Mouse (Mus musculus) E14TG2a.4 (cell line): ENCODE data around the gene Trim72.

ENCODE experiments used
- H3K27me3 ChIP-seq: 2 replicates; pipeline ENCODE4 v1.6.1; 2014; ENCODE audit warnings: low read length, control low read depth; ENCODE audit not compliant: insufficient read depth
- H3K36me3 ChIP-seq: 2 replicates; pipeline ENCODE4 v1.6.1; 2014; ENCODE audit warnings: low read length, control low read depth; ENCODE audit not compliant: insufficient read depth
- H3K4me1 ChIP-seq: replicated peaks from 2 replicates; pipeline ENCODE4 v1.6.1; 2014; ENCODE audit warnings: low read depth, low read length, control low read depth
- H3K4me3 ChIP-seq: replicated peaks from 2 replicates; pipeline ENCODE4 v1.5.1; 2014; ENCODE audit warnings: mild to moderate bottlenecking, low read length
- H3K9me3 ChIP-seq: 2 replicates; pipeline ENCODE4 v1.6.1; 2014; ENCODE audit warnings: low read length, control low read depth
- CTCF ChIP-seq: conservative IDR thresholded peaks from 2 replicates; pipeline ENCODE4 v1.5.1; 2014; ENCODE audit warnings: low read length
- NANOG ChIP-seq: IDR thresholded peaks from 2 replicates; pipeline ENCODE4 v1.6.1; 2014; ENCODE audit warnings: borderline replicate concordance, low read length, mixed read lengths
- POU5F1 ChIP-seq: IDR thresholded peaks from 2 replicates; pipeline ENCODE4 v1.6.1; 2014; ENCODE audit warnings: low read length, borderline replicate concordance

Gene Trim72

DNA sequence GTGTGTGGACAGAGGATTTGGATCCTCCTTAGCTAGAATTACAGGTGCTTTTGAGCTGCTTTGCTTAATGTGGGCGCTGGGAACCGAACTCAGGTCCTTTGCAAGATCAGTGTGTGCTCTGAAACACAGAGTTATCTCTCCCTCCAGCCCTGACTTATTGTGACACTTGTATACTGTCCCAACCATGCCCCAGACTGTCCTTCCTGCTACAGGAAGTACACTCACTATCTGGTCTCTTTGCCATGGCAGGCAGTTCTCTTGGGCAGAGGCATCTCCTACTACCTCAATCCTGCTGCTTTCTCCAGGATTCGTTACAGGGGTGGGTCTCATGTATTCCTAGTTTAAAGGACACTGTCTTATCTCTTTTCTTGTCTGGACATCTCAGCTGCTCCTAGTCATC lies 14.5 kb downstream of the Trim72 start:
- TF ChIP-seq POU5F1 (no peak), CTCF (no peak), NANOG (no peak)
- no peaks in the 10 kb centered on the region for H3K9me3 ChIP-seq
- H3K27me3 ChIP-seq: no peaks in the 10 kb centered on the region
- no peaks in the 10 kb centered on the region for H3K36me3 ChIP-seq
- H3K4me1 ChIP-seq: no peaks in the 10 kb centered on the region
- no peak overlapping the region for H3K4me3 ChIP-seq

DNA sequence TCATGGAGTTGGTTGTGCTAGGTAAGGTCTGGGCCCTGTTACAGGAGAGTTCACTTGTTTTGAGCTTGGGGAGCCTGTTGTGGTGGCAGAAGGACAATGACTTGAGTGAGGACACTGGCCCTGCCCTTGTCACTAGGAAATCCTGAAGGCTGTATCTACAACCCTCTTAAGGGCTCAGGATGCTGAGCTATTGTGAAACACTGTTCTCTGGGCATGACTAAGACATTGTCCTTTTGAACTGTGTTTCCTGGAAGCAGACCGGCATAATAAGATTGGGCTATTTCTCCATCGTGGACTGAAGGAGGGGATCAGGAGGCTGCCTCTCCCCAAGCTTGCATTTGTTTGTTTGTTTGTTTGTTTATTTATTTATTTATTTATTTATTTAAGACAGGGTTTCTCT lies 15.4 kb downstream of the Trim72 start:
- Histone ChIP-seq H3K27me3 (no peaks in the 10 kb centered on the region), H3K4me1 (no peaks in the 10 kb centered on the region), H3K9me3 (no peaks in the 10 kb centered on the region), H3K36me3 (no peaks in the 10 kb centered on the region), H3K4me3 (no peak overlapping the region)
- no peak for TF ChIP-seq NANOG
- no peak for TF ChIP-seq POU5F1
- TF ChIP-seq CTCF: no peak

DNA sequence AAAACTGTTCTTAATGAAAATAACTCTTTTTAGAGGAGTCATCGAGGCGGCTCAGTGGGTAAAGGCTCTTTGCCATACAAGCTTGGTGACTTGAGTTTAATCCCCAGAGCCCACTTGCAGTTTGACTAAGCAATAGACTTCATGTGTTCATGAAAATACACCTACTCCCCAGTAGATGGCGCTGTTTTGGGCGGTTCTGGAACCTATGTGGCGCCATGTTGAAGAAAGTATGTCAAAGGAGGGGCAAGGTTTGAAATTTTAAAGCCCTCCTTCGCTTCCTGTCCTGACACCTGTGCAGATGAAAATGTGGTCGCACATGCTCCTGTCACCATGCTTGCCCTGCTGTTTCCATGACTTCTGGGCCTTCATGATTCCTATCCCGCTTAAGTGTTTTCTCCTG lies 19.2 kb downstream of the Trim72 start:
- H3K4me1 ChIP-seq: no peaks in the 10 kb centered on the region
- no peaks in the 10 kb centered on the region for H3K27me3 ChIP-seq
- TF ChIP-seq NANOG (no peak), CTCF (peak; percentile 81), POU5F1 (no peak)
- H3K9me3 ChIP-seq: no peaks in the 10 kb centered on the region
- H3K4me3 ChIP-seq: no peak overlapping the region
- no peaks in the 10 kb centered on the region for H3K36me3 ChIP-seq

DNA sequence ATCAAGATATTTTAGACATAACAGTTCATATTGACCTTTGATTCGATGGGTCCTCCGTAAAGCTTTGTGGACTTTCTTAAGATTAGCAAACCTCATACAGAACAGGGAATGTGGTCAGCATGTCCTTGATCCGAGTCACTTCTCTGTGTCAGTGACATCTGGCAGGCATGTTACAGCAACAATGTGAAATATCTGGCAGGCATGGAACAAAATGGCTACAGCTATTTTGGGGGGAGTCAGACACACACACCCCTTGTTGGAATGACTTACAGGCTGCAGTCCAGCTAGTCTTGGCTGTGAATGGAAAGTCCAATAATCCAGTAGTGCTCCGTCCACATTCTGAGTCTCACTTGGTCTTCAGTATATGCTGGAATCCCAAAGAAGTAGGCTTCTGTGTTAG lies 19.8 kb downstream of the Trim72 start:
- Histone ChIP-seq H3K27me3 (no peaks in the 10 kb centered on the region), H3K36me3 (no peaks in the 10 kb centered on the region), H3K4me3 (no peak overlapping the region), H3K4me1 (no peaks in the 10 kb centered on the region), H3K9me3 (no peaks in the 10 kb centered on the region)
- TF ChIP-seq POU5F1 (no peak), CTCF (no peak), NANOG (no peak)

DNA sequence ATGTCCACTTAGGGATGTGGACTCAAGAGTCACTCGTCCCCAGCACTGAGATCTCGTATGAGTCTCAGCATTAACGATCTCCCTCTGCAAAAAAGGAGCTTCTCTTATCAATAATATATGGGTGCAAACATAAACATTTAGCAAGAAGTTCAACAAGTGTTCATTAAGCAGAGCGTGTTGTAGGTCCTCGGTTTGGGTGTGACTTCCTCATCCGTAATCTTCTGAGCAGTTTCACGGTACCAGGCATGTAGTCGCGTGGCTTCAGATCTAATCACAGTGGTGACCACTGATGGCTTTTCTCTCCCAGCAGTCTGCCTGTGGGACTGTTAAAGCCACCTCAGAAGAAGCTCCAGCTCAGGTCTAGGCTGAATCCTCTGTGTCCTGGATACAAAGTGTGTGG lies 20.6 kb downstream of the Trim72 start:
- Histone ChIP-seq H3K27me3 (no peaks in the 10 kb centered on the region), H3K9me3 (no peaks in the 10 kb centered on the region), H3K4me1 (no peaks in the 10 kb centered on the region), H3K36me3 (no peaks in the 10 kb centered on the region), H3K4me3 (no peak overlapping the region)
- TF ChIP-seq CTCF: no peak
- no peak for TF ChIP-seq NANOG
- no peak for TF ChIP-seq POU5F1

DNA sequence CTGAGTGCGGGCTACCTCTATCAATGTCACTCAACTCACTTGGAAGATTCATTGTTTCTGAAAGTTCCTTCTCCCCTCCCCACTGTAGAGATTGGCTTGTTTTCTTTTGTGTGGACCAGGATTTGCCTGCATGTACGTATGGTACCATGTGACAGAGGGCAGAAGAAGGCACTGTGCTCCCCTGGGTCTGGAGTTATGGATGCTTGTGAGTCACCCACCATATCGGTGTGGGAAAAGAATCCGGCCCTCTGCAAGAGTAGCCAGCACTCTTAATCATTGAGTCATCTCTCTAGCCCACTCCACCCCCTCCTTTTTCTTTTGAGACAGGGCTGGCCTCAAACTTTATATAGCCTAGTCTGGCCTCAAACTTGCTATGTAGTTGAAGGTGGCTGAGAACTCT lies 21.2 kb downstream of the Trim72 start:
- TF ChIP-seq NANOG (no peak), POU5F1 (no peak), CTCF (no peak)
- Histone ChIP-seq H3K4me1 (no peaks in the 10 kb centered on the region), H3K9me3 (no peaks in the 10 kb centered on the region), H3K27me3 (no peaks in the 10 kb centered on the region), H3K4me3 (no peak overlapping the region), H3K36me3 (no peaks in the 10 kb centered on the region)

DNA sequence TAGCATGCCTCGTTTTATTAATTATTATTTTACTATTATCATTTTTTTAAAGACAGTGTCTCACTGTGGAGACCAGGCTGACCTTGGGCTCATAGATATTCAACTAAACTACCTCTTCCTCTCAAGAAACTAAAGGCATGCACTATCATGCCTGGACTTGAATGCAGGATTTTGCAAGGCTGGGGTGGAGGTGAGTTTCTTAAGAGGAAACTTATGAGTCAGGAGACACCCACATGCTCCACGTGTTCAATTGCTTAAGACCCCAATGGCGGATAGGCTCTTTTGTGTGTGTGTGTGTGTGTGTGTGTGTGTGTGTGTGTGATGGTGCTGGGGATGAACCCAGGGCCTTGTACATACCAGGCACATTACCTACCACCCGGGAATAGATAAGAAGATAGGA lies 21.6 kb downstream of the Trim72 start:
- H3K4me1 ChIP-seq: no peaks in the 10 kb centered on the region
- H3K36me3 ChIP-seq: no peaks in the 10 kb centered on the region
- H3K27me3 ChIP-seq: no peaks in the 10 kb centered on the region
- no peak overlapping the region for H3K4me3 ChIP-seq
- H3K9me3 ChIP-seq: no peaks in the 10 kb centered on the region
- TF ChIP-seq NANOG (no peak), POU5F1 (no peak), CTCF (no peak)

DNA sequence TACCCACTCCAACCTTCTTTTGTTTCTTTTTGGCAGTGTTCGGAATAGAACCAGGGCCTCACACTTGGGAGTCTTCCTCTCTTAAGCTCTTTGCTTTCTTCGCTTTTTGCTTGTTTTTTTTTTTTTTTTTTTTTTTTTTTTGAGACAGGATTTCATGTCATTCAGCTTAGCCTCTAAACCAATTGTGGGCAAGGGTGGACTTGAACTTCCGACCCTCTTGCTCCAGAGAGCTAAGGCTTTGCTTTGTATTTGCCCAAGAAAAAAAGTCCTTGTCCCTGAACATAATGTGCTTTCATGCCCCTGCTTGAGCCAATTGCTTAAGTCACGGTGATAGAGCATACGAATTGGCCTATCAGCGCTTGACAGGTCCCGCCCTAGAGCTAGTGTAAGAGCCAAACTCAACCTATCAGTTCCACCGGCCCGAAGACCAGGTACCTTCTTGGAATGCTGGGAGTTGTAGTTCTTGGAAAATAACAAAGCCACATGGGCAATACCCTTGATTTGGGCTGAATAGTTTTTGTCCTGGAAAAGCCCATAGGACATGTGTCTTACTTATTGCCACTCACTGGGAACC lies 27.7 kb downstream of the Trim72 start:
- TF ChIP-seq POU5F1: no peak
- no peak for TF ChIP-seq NANOG
- no peak for TF ChIP-seq CTCF
- Histone ChIP-seq H3K4me1 (peaks cover 9% of the 10 kb centered on the region), H3K27me3 (no peaks in the 10 kb centered on the region), H3K9me3 (no peaks in the 10 kb centered on the region), H3K4me3 (no peak overlapping the region), H3K36me3 (no peaks in the 10 kb centered on the region)

DNA sequence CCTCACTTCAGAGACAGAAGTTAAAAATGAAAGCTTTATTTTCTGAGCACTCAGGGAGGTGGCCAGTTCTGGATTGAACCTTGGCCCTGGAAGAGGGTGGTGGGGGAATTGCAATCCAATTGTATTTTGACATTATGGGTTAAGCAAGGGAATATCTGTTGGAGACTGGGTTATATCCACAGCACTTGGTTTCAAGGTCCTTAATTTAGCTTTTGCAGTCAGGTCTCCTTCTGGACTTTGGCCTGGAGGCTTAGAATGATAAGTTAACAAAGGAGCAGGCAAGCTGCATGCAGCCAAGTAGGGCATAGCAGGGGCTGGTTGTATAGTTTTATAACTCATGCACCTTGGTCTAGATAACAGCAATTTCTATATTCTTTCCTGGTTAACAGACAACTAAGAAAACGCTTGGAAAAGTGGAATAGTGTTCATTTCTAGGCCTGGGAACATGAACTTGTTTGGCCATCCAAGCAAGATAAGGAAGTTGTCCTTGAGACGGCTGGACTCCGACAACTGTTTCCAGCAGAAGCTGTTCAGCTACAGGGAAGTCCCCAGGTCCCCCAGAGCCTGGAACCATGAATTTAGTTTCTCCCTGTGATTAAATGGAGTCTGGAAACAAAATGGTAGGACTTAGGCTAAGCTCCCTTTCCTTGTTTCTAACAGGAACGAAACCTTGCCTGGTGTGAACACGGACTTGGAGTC lies 28.7 kb downstream of the Trim72 start:
- no peaks in the 10 kb centered on the region for H3K9me3 ChIP-seq
- H3K4me1 ChIP-seq: peaks cover 9% of the 10 kb centered on the region
- H3K4me3 ChIP-seq: no peak overlapping the region
- no peaks in the 10 kb centered on the region for H3K36me3 ChIP-seq
- no peak for TF ChIP-seq CTCF
- TF ChIP-seq NANOG: no peak
- no peaks in the 10 kb centered on the region for H3K27me3 ChIP-seq

DNA sequence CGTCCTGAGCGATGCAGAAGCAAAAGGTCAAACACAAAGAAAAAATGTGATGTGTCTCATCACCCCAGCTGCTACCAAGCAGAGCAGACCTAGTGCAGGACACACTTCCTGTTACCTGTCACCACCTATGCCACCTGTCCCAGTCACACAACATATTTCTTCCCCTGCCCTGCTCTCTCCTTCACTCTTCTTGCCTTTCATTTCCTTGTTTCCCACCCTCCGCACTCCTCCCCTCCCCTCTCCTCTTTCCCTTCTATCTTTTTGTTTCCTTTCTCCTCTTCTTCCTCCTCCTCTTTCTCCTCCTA lies 29.2 kb downstream of the Trim72 start:
- TF ChIP-seq CTCF (no peak), NANOG (no peak), POU5F1 (no peak)
- no peaks in the 10 kb centered on the region for H3K36me3 ChIP-seq
- no peaks in the 10 kb centered on the region for H3K27me3 ChIP-seq

More for the DNA sequence above, 29.2 kb downstream of the Trim72 start:
- Histone ChIP-seq H3K4me3 (no peak overlapping the region), H3K4me1 (peaks cover 9% of the 10 kb centered on the region), H3K9me3 (no peaks in the 10 kb centered on the region)
